Mouse (Mus musculus): ENCODE measurements around the gene Pcca.

The Pcca gene

GRCm38 (mm10) chr14:122835487-122836190, 301.5 kb downstream of the Pcca start:
- DNase-seq (ENCODE audit: extremely low spot score, low spot score): no peak

GRCm38 (mm10) chr14:122836221-122836620, 302.1 kb downstream of the Pcca start:
- DNase-seq (ENCODE audit: extremely low spot score, low spot score): peak; percentile 21

GRCm38 (mm10) chr14:122837018-122837417, 302.9 kb downstream of the Pcca start:
- no peak for DNase-seq (ENCODE audit: extremely low spot score, low spot score)

GRCm38 (mm10) chr14:122852506-122853057, 318.5 kb downstream of the Pcca start:
- DNase-seq (ENCODE audit: extremely low spot score, low spot score): no peak

- no peak for DNase-seq (ENCODE audit: extremely low spot score, low spot score)
Observed at GRCm38 (mm10) chr14:122859792-122860191, 325.7 kb downstream of the Pcca start.

- no peak for DNase-seq (ENCODE audit: extremely low spot score, low spot score)
Observed at GRCm38 (mm10) chr14:122862623-122863022, 328.5 kb downstream of the Pcca start.

- no peak for DNase-seq (ENCODE audit: extremely low spot score, low spot score)
Observed at GRCm38 (mm10) chr14:122865462-122866129, 331.5 kb downstream of the Pcca start.

- no peak for DNase-seq (ENCODE audit: extremely low spot score, low spot score)
Observed at GRCm38 (mm10) chr14:122867531-122868285, 333.6 kb downstream of the Pcca start.

- no peak for DNase-seq (ENCODE audit: extremely low spot score, low spot score)
Observed at GRCm38 (mm10) chr14:122869831-122870230, 335.7 kb downstream of the Pcca start.

GRCm38 (mm10) chr14:122871841-122872580, 337.9 kb downstream of the Pcca start:
- no peak for DNase-seq (ENCODE audit: extremely low spot score, low spot score)

GRCm38 (mm10) chr14:122872612-122873011, 338.5 kb downstream of the Pcca start:
- no peak for DNase-seq (ENCODE audit: extremely low spot score, low spot score)

GRCm38 (mm10) chr14:122875056-122875455, 340.9 kb downstream of the Pcca start:
- no peak for DNase-seq (ENCODE audit: extremely low spot score, low spot score)

- DNase-seq (ENCODE audit: extremely low spot score, low spot score): no peak
Observed at GRCm38 (mm10) chr14:122875636-122876035, 341.5 kb downstream of the Pcca start.

- peak; percentile 80 for DNase-seq (ENCODE audit: extremely low spot score, low spot score)
Observed at GRCm38 (mm10) chr14:122876163-122876562, 342.0 kb downstream of the Pcca start.

GRCm38 (mm10) chr14:122876723-122877122, 342.6 kb downstream of the Pcca start:
- no peak for DNase-seq (ENCODE audit: extremely low spot score, low spot score)

- no peak for DNase-seq (ENCODE audit: extremely low spot score, low spot score)
Observed at GRCm38 (mm10) chr14:122877787-122878186, 343.7 kb downstream of the Pcca start.

- DNase-seq (ENCODE audit: extremely low spot score, low spot score): no peak
Observed at GRCm38 (mm10) chr14:122880291-122880690, 346.2 kb downstream of the Pcca start.

GRCm38 (mm10) chr14:122881699-122882098, 347.6 kb downstream of the Pcca start:
- DNase-seq (ENCODE audit: extremely low spot score, low spot score): no peak

GRCm38 (mm10) chr14:122882201-122882639, 348.1 kb downstream of the Pcca start:
- no peak for DNase-seq (ENCODE audit: extremely low spot score, low spot score)

GRCm38 (mm10) chr14:122882795-122883409, 348.8 kb downstream of the Pcca start:
- DNase-seq (ENCODE audit: extremely low spot score, low spot score): no peak

- DNase-seq (ENCODE audit: extremely low spot score, low spot score): no peak
Observed at GRCm38 (mm10) chr14:122883410-122883806, 349.3 kb downstream of the Pcca start.
